Mouse (Mus musculus) CD4-positive, CD25-positive, alpha-beta regulatory T cell (primary cell): Measurements from ENCODE around the gene Cadm1. TPM values are rescaled to one million over a fixed set of nuclear protein-coding genes. Genes with fewer than 3 reads are reported as not detected.

ENCODE experiments used
- polyA plus RNA-seq: library from polyadenylated mRNA; unstranded; fragments of 100-300 nt; shearing (Covaris generic); gene quantifications from one replicate; pipeline ENCODE4 v1.2.1, GENCODE M21; 2017

Gene Cadm1
- 0.78 TPM for polyA plus RNA-seq

DNA sequence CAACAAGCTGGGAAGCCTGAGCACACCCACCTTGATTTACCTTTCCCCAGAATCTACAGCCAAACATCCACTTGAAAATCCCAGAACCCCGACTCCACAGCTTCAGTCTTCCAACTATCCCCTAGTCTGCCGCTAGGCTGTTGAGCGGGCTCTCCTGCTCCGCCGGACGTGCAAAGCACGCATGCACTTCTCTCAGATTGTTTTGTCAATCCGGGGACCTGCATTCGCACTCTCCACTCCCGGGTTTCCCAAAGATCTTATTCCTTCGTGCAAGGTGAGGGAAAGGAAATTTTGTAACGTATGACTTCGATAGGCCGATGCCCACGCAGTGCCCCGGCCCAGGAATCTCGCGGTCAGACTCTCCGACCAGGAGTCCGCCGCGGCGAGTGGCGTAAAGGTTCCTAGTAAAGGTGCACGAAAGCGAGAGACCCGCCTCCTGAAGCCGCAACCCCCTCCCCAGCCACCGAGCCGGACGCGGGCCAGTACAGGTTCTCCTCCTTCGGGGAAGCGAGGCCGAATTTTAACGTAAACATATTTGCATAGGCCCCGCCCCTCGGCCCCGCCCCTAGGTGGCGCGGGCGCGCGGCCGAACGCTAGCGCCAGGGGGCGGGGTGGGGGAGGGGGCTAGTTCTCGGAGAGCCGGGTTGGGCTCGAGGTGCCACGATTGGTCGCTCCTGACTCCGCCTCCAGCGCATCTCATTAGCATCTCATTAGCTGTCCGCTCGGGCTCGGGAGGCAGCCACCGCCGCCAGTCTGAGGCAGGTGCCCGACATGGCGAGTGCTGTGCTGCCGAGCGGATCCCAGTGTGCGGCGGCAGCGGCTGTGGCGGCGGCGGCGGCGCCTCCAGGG lies at the start of gene Cadm1:
Cadm1 (plus strand) TSS at position 572 of the 849 bp plus-strand sequence.

